Mouse (Mus musculus) midbrain, embryonic 15.5 days (tissue): ENCODE data around the gene BC049352. TPM values are rescaled to one million over a fixed set of nuclear protein-coding genes. Genes with fewer than 3 reads are reported as not detected.

Experiments used
- ATAC-seq: fragments of 200-750 bp; cut with Nextera tagmentation; replicated peaks from 2 replicates; pipeline ENCODE4 v1.8.0; 2017; ENCODE audit warnings: moderate TSS enrichment
- H3K27ac ChIP-seq: fragments of 300-500 bp; sonication (generic); 2 replicates; pipeline ENCODE4 v1.5.1; 2015; ENCODE audit warnings: mild to moderate bottlenecking, inconsistent platforms
- H3K27me3 ChIP-seq: fragments of 300-500 bp; sonication (generic); replicated peaks from 2 replicates; pipeline ENCODE4 v1.6.1; 2015; ENCODE audit warnings: inconsistent platforms
- H3K36me3 ChIP-seq: fragments of 300-500 bp; sonication (generic); replicated peaks from 2 replicates; pipeline ENCODE4 v1.6.1; 2015; ENCODE audit warnings: inconsistent platforms
- H3K4me1 ChIP-seq: fragments of 300-500 bp; sonication (generic); 2 replicates; pipeline ENCODE4 v1.6.1; 2015; ENCODE audit warnings: inconsistent platforms
- H3K4me2 ChIP-seq: fragments of 300-500 bp; sonication (generic); 2 replicates; pipeline ENCODE4 v1.6.1; 2015; ENCODE audit warnings: inconsistent platforms, mild to moderate bottlenecking, moderate library complexity
- H3K4me3 ChIP-seq: fragments of 300-500 bp; sonication (generic); 2 replicates; pipeline ENCODE4 v1.5.1; 2015; ENCODE audit warnings: mild to moderate bottlenecking, inconsistent platforms
- H3K9ac ChIP-seq: fragments of 300-500 bp; sonication (generic); 2 replicates; pipeline ENCODE4 v1.6.1; 2015; ENCODE audit warnings: mild to moderate bottlenecking, inconsistent platforms
- H3K9me3 ChIP-seq: fragments of 300-500 bp; sonication (generic); 2 replicates; pipeline ENCODE4 v1.6.1; 2016; ENCODE audit warnings: inconsistent platforms
- WGBS: fragments of 180-500 bp; shearing (Covaris S2); methylation state at CpG from one replicate; pipeline ENCODE4 v1.1.7; 2015; ENCODE audit warnings: mixed read lengths; 5-methylcytosine and 5-hydroxymethylcytosine counted together
- microRNA-seq: library from miRNA; unstranded; fragments of <30 nt; microRNA quantifications from one replicate; pipeline ENCODE4, GENCODE M21; 2016
- polyA plus RNA-seq: library from polyadenylated mRNA; unstranded; fragments of >200 nt; fragmentation: Nextera tagmentation; extraction: Ambion mirVana; gene quantifications from 2 replicates; pipeline ENCODE4 v1.2.1, GENCODE M21; 2015

The BC049352 gene
- polyA plus RNA-seq, 1 experiment from 2014 or later, result not detected

GRCm38 (mm10) chr9:45291481-45292168 lies 109.8 kb downstream of the BC049352 start:
- no peak for ATAC-seq
- H3K27ac ChIP-seq, result no peak overlapping the region
- no peak overlapping the region for H3K9ac ChIP-seq
- H3K4me2 ChIP-seq, result no peak overlapping the region
- no peaks in the 10 kb centered on the region for H3K27me3 ChIP-seq
- H3K36me3 ChIP-seq, result no peaks in the 10 kb centered on the region
- WGBS, result 81% methylated on average over 11 of the region's 11 CpGs
- no peaks in the 10 kb centered on the region for H3K9me3 ChIP-seq
- no peaks in the 10 kb centered on the region for H3K4me1 ChIP-seq
- H3K4me3 ChIP-seq, result no peak overlapping the region

- H3K4me2 ChIP-seq, result no peak overlapping the region
- 43% methylated on average over 10 of the region's 10 CpGs for WGBS
These were observed 112.6 kb downstream of the BC049352 start for GRCm38 (mm10) chr9:45294210-45295011.

GRCm38 (mm10) chr9:45299231-45300006 lies 117.6 kb downstream of the BC049352 start:
- no peak overlapping the region for H3K27ac ChIP-seq
- no peak overlapping the region for H3K9ac ChIP-seq
- H3K9me3 ChIP-seq, result no peaks in the 10 kb centered on the region
- ATAC-seq, result no peak
- no peaks in the 10 kb centered on the region for H3K36me3 ChIP-seq
- 0 out of 2 replicates have a peak, but pooled peaks cover 4% of the 10 kb centered on the region for H3K27me3 ChIP-seq
- H3K4me1 ChIP-seq, result peaks cover 8% of the 10 kb centered on the region; the same call in 1 of the 2 replicates
- WGBS, result 77% methylated on average over 11 of the region's 11 CpGs
- H3K4me2 ChIP-seq, result no peak overlapping the region
- no peak overlapping the region for H3K4me3 ChIP-seq

More at GRCm38 (mm10) chr9:45294210-45295011, 112.6 kb downstream of the BC049352 start:
- no peak overlapping the region for H3K4me3 ChIP-seq
- H3K27me3 ChIP-seq, result 0 out of 2 replicates have a peak, but pooled peaks cover 4% of the 10 kb centered on the region
- no peak overlapping the region for H3K9ac ChIP-seq
- H3K36me3 ChIP-seq, result no peaks in the 10 kb centered on the region
- H3K4me1 ChIP-seq, result no peaks in the 10 kb centered on the region
- ATAC-seq, result no peak
- no peaks in the 10 kb centered on the region for H3K9me3 ChIP-seq
- no peak overlapping the region for H3K27ac ChIP-seq

Small RNA genes lying within 50 kb of the gene (microRNA-seq; reads per million reads assigned to microRNA genes)
- gene Mir7086, result not detected

Other genes with a start within 250 kb of the BC049352 start
- 35.7 and 40.5 TPM in 2 replicates for gene Ube4a, start 216.4 kb upstream of the BC049352 start, polyA plus RNA-seq
- gene Cd3g, start 201.6 kb upstream of the BC049352 start, polyA plus RNA-seq, result not detected in 2 replicates
- not detected in 2 replicates for gene Cd3d, start 200.2 kb upstream of the BC049352 start, polyA plus RNA-seq
- 0.09 TPM in 1 of 2 replicates, not detected in the other for gene Cd3e, start 172.4 kb upstream of the BC049352 start, polyA plus RNA-seq
- 2.5 and 2.8 TPM in 2 replicates for gene Mpzl2, start 142.2 kb upstream of the BC049352 start, polyA plus RNA-seq
- 1.2 TPM in 2 replicates for gene Mpzl3, start 126.8 kb upstream of the BC049352 start, polyA plus RNA-seq
- gene Jaml, start 102.8 kb upstream of the BC049352 start, polyA plus RNA-seq, result 0.24 and 0.26 TPM in 2 replicates
- 10.0 and 11.2 TPM in 2 replicates for gene Scn2b, start 64.2 kb upstream of the BC049352 start, polyA plus RNA-seq
- 0.30 and 0.42 TPM in 2 replicates for gene Scn4b, start 43.6 kb upstream of the BC049352 start, polyA plus RNA-seq
- not detected in 2 replicates for gene Tmprss4, start 22.1 kb downstream of the BC049352 start, polyA plus RNA-seq
- 0.68 and 0.91 TPM in 2 replicates for gene Il10ra, start 87.1 kb downstream of the BC049352 start, polyA plus RNA-seq
- not detected in 2 replicates for gene Tmprss13, start 137.1 kb downstream of the BC049352 start, polyA plus RNA-seq
- gene Fxyd6, start 188.2 kb downstream of the BC049352 start, polyA plus RNA-seq, result 639 and 647 TPM in 2 replicates
- gene Fxyd2, start 217.7 kb downstream of the BC049352 start, polyA plus RNA-seq, result 10.4 and 11.4 TPM in 2 replicates
- 18.4 and 19.6 TPM in 2 replicates for gene Dscaml1, start 244.6 kb downstream of the BC049352 start, polyA plus RNA-seq